Mouse (Mus musculus) erythroid progenitor cell, adult 5-6 weeks (primary cell): Measurements from ENCODE around the gene Hpn. TPM values are rescaled to one million over a fixed set of nuclear protein-coding genes. Genes with fewer than 3 reads are reported as not detected.

ENCODE experiments used
- total RNA-seq, 2 experiments: library from RNA; stranded (forward) in 1 of 2; stranded (reverse) in 1 of 2; fragments of 150-400 nt in 1 of 2; fragments of 186-747, 209-891 nt in 1 of 2; gene quantifications; 2 replicates each; pipeline versions ENCODE4 v1.2.3 to v1.2.4; 2015 to 2017; ENCODE audit warnings: low replicate concordance in 2 of 2

Hpn gene
- total RNA-seq, 2 experiments from 2014 or later: 5.9 TPM; not detected in 1

Other genes with a start within 250 kb of the Hpn start
- gene Cd22, start 234.9 kb downstream of the Hpn start, total RNA-seq (2015; ENCODE audit: low replicate concordance): 2.9 and 3.6 TPM in 2 replicates
- gene Cd22, start 234.9 kb downstream of the Hpn start, total RNA-seq (2017; ENCODE audit: low replicate concordance): 1.0 and 3.3 TPM in 2 replicates
- not detected in 2 replicates for gene Mag, start 200.4 kb downstream of the Hpn start, total RNA-seq (2015; ENCODE audit: low replicate concordance)
- gene Mag, start 200.4 kb downstream of the Hpn start, total RNA-seq (2017; ENCODE audit: low replicate concordance): not detected in 2 replicates
- gene Hamp2, start 190.6 kb downstream of the Hpn start, total RNA-seq (2015; ENCODE audit: low replicate concordance): not detected in 2 replicates
- gene Hamp2, start 190.6 kb downstream of the Hpn start, total RNA-seq (2017; ENCODE audit: low replicate concordance): not detected in 2 replicates
- not detected in 2 replicates for gene Hamp, start 171.3 kb downstream of the Hpn start, total RNA-seq (2015; ENCODE audit: low replicate concordance)
- gene Hamp, start 171.3 kb downstream of the Hpn start, total RNA-seq (2017; ENCODE audit: low replicate concordance): not detected in 2 replicates
- gene Usf2, start 158.5 kb downstream of the Hpn start, total RNA-seq (2015; ENCODE audit: low replicate concordance): 75.9 and 78.6 TPM in 2 replicates
- 121 and 139 TPM in 2 replicates for gene Usf2, start 158.5 kb downstream of the Hpn start, total RNA-seq (2017; ENCODE audit: low replicate concordance)
- not detected in 2 replicates for gene Lsr, start 141.8 kb downstream of the Hpn start, total RNA-seq (2015; ENCODE audit: low replicate concordance)
- 1.0 TPM in 1 of 2 replicates, not detected in the other for gene Lsr, start 141.8 kb downstream of the Hpn start, total RNA-seq (2017; ENCODE audit: low replicate concordance)
- gene Fam187b, start 141.5 kb downstream of the Hpn start, total RNA-seq (2015; ENCODE audit: low replicate concordance): not detected in 2 replicates
- not detected in 2 replicates for gene Fam187b, start 141.5 kb downstream of the Hpn start, total RNA-seq (2017; ENCODE audit: low replicate concordance)
- 112 and 145 TPM in 2 replicates for gene Fxyd5, start 72.8 kb downstream of the Hpn start, total RNA-seq (2015; ENCODE audit: low replicate concordance)
- 54.3 and 76.5 TPM in 2 replicates for gene Fxyd5, start 72.8 kb downstream of the Hpn start, total RNA-seq (2017; ENCODE audit: low replicate concordance)
- not detected in 2 replicates for gene Fxyd7, start 63.8 kb downstream of the Hpn start, total RNA-seq (2015; ENCODE audit: low replicate concordance)
- gene Fxyd7, start 63.8 kb downstream of the Hpn start, total RNA-seq (2017; ENCODE audit: low replicate concordance): not detected in 2 replicates
- not detected in 2 replicates for gene Fxyd1, start 58.1 kb downstream of the Hpn start, total RNA-seq (2015; ENCODE audit: low replicate concordance)
- not detected in 2 replicates for gene Fxyd1, start 58.1 kb downstream of the Hpn start, total RNA-seq (2017; ENCODE audit: low replicate concordance)
- not detected in 2 replicates for gene Lgi4, start 55.9 kb downstream of the Hpn start, total RNA-seq (2015; ENCODE audit: low replicate concordance)
- 0.51 TPM in 1 of 2 replicates, not detected in the other for gene Lgi4, start 55.9 kb downstream of the Hpn start, total RNA-seq (2017; ENCODE audit: low replicate concordance)
- gene Fxyd3, start 38.6 kb downstream of the Hpn start, total RNA-seq (2015; ENCODE audit: low replicate concordance): not detected in 2 replicates
- not detected in 2 replicates for gene Fxyd3, start 38.6 kb downstream of the Hpn start, total RNA-seq (2017; ENCODE audit: low replicate concordance)
- gene Scn1b, start 11.7 kb upstream of the Hpn start, total RNA-seq (2015; ENCODE audit: low replicate concordance): not detected in 2 replicates
- gene Scn1b, start 11.7 kb upstream of the Hpn start, total RNA-seq (2017; ENCODE audit: low replicate concordance): 1.3 TPM in 1 of 2 replicates, not detected in the other
- gene Gramd1a, start 40.6 kb upstream of the Hpn start, total RNA-seq (2015; ENCODE audit: low replicate concordance): 19.1 and 38.6 TPM in 2 replicates
- gene Gramd1a, start 40.6 kb upstream of the Hpn start, total RNA-seq (2017; ENCODE audit: low replicate concordance): 6.7 and 29.1 TPM in 2 replicates
- not detected in 2 replicates for gene Scgb2b2, start 175.2 kb upstream of the Hpn start, total RNA-seq (2015; ENCODE audit: low replicate concordance)
- gene Scgb2b2, start 175.2 kb upstream of the Hpn start, total RNA-seq (2017; ENCODE audit: low replicate concordance): not detected in 2 replicates
- gene Scgb1b2, start 176.5 kb upstream of the Hpn start, total RNA-seq (2015; ENCODE audit: low replicate concordance): not detected in 2 replicates
- gene Scgb1b2, start 176.5 kb upstream of the Hpn start, total RNA-seq (2017; ENCODE audit: low replicate concordance): not detected in 2 replicates
- not detected in 2 replicates for gene Scgb2b3, start 246.8 kb upstream of the Hpn start, total RNA-seq (2015; ENCODE audit: low replicate concordance)
- not detected in 2 replicates for gene Scgb2b3, start 246.8 kb upstream of the Hpn start, total RNA-seq (2017; ENCODE audit: low replicate concordance)